Mouse (Mus musculus) c-Kit-positive CD71-positive TER-119-negative erythroid progenitor cells, embryonic 14.5 days (primary cell): ENCODE results near the gene Olig2.

Experiments
- DNase-seq: peaks from one replicate; pipeline ENCODE4 v3.0.0-alpha.2; 2013; ENCODE audit warnings: low read depth

The Olig2 gene

DNA sequence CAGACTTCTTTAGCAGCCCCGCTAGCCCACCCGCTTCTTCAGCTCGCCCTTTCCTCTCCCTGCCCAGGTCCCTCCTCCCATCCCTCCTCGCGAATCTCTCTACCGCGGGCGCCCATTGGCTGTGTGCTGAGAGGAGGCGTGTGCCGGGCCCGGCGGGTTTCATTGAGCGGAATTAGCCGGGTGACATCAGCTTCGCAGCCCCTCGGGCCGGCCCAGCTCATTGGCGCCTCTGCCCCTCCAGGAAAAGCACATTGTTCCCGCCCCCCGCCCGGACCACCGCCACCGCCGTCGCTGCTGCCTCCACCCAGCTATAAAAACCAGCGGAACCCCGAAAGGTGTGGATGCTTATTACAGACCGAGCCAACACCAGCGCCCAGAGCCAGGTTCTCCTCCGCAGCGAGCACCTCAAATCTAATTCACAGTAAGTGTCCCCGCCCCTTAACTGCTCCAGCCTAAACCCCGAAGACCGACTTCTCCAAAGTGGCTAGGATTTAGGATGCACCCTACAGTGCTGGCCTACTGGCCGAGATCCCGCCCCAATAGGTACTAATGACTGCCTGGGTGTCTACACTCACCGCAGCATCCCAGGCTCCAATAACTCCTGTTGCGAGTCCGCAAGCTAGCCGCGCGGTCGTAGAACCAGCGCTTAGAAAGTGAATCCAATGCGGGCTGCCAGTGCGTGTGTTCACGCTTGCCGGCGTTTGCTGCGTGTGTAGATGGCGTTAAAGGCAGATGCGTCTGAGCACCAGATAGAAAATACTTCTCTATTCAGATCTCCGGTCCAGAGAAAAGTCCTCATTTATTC is at the start of gene Olig2:
Gene Olig2, plus strand, starts transcription at position 225 of the 805 bp plus-strand sequence.
- no peak for DNase-seq

DNA sequence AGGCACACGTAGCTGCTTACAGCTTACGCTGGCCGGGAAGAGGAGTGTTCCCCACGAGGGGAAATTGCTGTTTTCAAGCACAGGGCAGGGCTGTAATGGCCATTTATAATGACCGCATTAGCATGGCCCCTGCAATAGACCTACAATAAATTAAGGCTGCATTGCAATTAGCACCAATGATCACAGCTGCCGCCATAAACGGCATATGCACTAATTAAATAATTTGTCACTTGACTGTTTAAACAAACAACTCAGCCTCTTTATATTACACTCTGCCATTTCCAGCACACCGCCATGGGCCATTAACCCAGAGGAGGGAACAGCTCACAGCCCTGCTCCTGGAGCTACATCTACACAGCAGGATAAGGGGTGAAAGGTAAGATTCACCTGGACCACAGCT is 49.4 kb upstream of the Olig2 start:
- DNase-seq: no peak

DNA sequence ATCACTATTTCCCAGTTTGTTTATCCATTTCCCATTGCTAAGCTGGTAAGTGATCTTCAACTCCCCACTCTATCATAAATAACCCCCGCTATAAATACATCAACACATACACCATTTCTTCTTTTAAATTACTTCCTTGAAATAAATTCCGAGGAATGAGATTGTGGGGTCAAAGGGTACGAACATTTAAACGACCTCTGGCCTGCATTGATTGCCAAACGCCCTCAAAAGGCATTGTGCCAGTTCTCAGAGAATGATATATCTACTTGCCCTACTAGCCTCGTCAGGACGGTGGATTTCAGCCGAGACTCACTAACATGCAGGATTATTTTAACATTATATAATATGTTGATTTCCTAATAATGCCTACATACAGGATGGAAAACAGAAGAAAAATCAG is 38.2 kb upstream of the Olig2 start:
- no peak for DNase-seq

DNA sequence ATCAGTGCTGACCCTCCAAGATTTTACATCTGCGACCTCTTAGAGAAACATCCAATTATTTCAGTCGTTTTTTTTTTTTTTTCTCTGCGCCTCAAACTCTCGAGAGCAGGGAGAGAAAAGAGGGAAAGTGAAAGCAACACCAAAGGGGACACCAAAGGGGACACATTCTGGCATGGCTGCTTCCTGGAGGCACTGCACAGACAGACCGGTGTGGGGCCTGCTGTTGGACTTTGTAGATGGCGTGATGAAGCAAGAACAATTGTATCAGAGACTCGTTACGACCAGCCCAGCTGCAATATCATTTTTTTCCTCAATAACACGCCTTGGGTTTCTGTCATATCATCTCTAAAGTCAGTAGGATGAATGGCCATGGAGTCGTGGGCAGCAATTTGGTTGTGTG is 37.6 kb upstream of the Olig2 start:
- no peak for DNase-seq

DNA sequence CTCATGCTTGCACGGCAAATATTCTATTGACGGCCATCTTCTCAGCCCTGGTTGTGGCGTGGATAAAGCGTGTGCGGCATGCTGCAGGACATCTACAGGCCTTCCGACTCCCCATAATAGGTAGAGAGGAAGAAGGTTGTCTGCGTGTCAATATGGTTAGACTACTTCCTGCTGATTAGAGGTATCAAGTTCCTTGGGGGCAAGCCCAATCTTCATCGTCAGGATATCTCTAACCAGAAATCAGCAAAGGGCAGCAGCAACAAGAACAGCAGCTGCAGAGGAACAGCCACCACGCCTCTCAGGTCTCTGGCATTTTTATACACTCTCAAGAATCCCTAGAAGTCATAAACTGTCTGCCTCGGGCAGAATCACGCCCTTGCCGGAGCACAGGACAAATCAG is 37.0 kb upstream of the Olig2 start:
- DNase-seq: no peak

DNA sequence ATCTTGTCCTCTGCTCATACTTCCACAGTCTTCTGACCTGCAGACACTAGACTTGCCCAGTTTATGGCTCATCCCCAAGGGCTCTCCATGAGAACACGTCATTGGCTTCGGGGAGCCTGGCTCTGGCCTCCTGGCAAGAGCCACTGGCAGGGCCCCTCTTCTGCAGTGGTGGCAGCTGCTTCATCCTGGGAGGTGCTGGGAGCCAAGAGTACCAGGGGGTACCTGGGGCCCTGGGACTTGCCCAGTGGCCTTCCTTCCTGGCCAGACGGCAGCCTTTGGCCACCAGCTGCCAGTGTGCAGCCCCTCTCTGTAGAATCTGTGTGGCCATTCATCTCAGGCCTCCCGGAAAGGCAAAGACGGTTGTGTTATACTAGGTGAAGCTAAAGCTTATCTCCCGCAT is 34.0 kb upstream of the Olig2 start:
- no peak for DNase-seq

DNA sequence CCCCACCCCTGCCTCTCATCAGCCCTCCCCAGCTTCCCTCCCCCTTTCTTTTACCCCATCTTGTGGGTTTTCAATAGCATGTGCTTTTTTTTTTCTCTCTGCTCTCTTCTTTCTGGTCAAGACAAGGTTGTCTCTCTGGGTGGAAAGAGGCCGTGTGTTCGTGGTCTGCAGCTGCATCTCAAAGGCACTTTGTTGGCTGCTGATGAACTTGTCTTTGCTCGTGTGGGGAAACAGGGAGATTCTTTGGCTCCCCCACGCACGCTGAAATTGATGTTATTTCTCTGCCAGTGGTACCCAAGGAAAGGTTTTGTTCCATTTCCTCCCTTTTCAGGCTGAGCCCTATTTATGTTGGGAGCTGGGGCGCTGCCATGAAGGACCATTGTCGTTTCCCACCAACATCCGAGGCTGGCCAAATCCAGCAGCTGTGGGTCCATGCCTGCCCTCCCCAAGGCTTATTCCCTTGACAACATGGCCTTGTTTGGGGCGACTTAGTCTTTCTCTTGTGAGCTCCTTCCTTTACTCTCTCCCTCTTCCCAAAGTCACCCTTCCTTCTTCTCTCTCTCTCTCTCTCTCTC is 33.5 kb upstream of the Olig2 start:
- DNase-seq: no peak

DNA sequence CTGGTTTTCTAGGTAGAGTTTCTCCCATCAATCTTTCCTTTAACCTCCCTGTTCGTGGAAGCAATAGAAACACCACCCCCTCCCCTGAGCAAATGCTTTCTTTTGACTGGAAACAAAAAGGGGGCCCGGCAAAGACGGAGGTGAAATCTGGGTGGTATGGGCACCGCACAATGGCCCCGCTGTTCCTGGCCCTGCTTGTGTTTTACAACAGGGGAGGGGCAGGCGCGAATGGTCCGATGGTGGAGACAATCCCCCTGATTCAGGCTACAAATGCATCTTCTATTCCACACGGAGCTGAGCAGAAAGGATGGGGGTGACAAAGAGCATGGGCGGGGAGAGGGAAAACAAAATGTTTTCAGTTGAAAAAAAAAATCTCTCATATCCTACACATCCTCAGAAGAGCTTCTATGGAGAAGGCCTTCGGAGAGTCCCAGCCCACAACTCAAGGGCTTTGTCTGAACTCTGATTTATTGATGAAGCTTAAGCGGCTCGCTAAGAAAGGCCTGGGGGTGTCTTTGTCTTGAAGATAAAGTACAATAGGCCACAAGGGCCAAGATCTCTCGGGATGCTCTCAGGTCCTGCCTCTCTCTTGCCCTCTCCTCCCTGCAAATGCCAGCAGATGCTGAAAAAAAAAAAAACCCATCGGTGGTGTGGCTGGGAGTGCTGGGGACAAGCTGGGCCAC is 32.4 kb upstream of the Olig2 start:
- DNase-seq: no peak

DNA sequence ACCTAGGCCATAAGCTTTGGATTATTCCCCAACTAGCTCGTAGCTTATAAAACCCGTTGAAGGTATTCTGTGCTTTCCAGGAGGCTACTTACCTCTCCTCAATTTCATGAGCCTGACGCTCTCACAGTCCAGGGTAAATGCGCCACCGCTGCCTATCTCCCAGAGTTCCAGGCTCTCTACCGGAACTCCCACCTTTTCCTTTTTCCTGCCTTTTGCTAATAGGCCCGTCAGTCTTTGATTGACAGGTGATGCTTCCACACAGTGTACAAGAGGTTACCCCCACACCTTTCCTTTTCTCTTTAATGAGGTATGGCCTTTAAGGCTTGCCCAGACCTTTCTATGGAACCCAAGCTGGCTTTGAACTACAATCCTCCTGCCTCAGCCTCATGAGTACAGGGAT is 25.4 kb upstream of the Olig2 start:
- DNase-seq: no peak

DNA sequence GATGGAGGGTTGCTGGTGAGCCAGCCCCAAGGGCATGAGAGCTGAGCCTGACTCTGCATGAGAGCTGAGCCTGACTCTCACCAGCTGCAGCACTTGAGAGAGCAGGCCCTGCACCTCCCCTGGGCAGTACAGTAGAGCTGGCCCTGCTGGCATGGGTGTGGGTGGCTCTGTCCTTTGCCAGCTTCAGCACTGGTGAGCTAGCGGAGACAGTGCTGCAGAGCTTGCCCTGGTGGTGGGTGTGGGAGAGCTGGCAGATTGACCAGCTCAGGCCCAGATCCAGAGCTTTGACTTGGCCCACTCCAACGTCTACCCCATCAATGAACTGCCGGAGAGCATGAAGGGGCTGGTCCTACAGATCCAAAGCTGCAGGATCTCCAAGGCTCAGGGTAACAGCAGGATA is 22.3 kb upstream of the Olig2 start:
- DNase-seq: no peak

DNA sequence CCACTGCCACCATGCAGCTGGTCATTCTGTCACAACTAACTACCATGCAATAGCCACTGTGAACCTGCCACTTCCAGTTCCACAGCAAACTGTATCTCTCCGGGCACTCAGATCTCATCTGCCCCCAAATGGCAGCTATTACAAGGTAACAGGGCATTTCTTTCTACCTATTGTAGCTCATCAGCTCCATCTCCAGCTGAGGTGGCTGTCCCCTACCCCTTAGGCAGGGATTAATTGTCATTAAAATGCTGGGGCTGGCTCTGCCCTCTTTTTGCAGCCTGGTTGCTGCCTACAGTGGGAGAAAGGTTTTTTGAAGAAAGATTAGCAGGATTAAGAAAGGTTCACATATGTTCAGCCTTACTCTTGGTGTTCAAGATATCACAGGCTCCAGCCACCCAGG is 18.9 kb upstream of the Olig2 start:
- no peak for DNase-seq

DNA sequence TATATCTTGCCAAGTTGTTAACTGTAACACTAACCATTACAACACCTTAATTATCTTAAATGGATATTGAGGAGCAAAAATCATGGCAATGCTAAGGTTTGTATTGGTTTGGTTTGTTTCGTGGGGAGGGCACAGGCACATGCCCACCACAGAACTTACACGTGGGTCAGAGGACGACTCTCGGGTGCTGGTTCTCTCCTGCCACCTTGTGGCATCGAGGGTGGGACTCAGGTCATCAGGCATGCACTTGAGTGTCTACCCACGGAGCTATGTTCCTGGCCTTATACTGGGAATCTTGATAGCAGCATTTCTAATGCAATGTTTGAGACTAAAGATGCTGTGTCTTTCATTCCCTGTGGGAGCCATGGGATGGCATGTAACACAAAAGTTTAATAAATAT is 8.2 kb upstream of the Olig2 start:
- no peak for DNase-seq

DNA sequence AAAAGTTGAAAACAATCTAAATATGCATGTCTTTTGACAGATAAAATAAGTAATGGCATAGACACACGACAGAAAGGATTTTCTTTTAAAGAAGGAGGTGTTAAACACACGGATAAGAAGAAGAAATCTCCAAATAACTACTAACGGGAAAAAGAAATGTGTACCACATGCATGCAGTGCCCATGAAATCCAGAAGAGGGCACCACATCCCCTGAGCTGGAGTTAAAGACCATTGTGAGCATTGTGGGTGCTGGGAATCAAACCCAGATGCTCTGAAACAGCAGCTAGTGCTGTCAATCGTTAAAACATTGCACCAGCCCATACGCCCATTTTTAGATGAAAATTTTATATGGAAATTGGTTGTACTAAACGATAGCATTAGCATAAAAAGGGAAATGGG is 7.3 kb upstream of the Olig2 start:
- DNase-seq: no peak

DNA sequence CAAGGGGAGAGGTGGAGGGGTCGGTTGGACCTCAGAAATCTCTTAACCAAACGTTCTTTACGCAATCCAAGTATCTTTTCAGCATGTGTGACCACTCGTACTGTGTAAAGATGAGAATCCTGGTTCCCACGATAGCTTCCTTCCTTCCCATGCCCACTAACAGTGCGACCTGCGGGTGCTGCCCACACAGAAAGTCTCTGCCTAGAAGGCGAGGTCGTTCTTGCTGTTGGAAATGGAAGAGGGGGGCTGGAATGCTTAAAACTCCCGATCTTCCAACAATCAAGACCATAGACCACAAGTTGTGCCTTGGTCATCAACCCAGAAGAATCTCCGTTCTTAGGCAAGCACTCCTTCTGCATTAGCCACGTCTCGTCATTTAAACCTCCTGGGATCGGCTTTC is 6.0 kb upstream of the Olig2 start:
- no peak for DNase-seq

DNA sequence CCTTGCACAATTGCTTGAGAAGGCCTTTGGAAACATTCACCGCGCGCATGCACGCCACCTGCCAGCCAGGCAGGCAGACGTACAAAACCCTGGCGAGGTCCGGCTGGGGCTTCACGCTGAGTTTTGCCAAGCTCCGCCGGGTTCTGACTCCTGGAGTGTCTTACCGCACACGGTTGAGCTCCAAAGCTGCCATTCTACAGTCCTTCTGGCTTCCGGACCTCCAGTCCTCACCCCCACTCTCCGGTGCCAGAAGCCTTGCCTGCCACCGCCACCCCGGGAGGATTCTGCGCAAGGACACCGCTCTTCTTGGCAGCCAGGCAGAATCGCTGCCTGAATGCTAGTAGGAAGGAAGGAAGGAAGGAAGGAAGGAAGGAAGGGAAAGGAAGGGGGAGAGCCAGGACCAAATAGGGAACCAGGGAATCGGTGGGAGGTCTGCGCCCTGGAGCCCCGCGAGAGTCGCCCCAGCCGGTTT is 3.0 kb upstream of the Olig2 start:
- no peak for DNase-seq

DNA sequence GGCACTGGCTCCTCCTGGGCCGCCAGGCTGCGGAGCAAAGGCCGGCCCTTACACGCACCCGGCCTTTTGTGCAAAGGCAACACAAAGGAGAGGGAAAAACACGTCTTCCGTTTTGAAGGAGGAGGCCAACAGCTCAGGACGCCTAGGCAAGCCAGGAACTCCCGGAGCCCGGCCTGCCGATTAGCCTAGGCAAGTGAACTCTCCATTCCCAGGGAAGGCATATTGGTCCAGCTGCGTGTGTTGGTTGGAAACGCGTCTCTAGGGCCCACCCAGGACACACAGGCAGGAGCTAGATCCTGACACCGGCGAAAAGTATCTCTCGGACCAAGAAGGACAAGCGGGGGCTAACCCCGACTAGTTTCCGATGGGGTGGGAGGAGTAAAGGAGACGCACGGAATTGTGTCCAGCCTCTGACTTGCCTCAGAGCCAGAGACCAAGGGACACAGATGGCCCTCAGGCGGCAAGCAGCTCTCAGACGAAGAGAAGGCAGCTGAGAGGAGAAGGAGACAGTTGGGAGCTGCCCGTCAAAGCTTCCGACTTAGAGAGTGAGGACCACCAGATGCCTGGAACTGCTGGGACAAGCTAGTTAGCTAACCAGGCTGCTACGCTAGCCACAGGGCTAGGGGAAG is 2.5 kb upstream of the Olig2 start:
- no peak for DNase-seq

DNA sequence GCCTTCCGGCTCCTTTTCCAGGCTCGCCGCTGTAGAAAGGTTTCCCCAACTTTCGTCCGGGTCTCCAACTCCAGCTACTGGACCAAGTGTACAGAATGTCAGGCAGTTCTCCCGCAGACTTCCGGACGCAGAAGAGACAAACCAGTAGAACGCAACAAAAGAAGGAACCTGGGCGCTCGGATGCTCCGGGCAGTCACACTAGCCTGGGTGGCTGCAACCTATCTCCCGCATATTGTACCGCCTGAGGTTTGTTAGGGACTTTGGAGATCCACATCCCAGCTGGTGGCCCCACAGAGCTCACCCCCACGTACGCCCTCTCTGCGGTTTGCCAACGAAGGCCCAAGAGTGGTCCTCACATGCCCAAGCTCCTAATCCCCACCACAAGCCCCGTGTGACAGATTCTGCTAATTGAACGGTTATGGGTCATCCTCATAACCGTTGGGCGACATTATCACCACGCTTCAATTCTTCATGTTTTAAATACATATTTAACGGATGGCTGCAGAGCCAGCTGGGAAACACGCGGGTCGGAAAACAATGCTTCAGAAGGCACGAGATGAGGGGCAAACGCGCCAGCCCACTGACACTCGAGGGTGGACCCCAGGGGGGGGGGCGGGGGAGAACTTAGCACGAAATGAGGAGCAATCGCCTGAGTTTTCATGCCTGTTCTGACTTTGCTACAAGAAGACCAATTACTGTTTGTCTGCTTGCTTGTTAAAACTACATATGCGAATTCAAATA is 1.8 kb upstream of the Olig2 start:
- DNase-seq: no peak

DNA sequence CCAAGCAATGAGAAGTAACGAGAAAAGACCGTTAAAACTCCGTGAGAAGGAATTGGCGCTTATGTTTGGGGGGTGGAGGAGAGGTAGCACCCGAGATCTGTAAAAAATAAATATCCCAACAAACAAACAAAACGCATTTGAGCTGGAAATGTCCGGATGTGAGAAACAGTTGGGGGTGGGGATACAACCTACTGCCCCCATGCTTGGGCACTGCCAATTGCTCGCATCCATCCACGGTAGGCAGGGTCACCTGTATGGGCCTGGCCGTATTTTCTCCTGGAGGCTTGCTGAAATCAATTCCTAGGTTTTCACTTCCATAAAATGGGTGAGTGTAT is 1.2 kb upstream of the Olig2 start:
- no peak for DNase-seq

DNA sequence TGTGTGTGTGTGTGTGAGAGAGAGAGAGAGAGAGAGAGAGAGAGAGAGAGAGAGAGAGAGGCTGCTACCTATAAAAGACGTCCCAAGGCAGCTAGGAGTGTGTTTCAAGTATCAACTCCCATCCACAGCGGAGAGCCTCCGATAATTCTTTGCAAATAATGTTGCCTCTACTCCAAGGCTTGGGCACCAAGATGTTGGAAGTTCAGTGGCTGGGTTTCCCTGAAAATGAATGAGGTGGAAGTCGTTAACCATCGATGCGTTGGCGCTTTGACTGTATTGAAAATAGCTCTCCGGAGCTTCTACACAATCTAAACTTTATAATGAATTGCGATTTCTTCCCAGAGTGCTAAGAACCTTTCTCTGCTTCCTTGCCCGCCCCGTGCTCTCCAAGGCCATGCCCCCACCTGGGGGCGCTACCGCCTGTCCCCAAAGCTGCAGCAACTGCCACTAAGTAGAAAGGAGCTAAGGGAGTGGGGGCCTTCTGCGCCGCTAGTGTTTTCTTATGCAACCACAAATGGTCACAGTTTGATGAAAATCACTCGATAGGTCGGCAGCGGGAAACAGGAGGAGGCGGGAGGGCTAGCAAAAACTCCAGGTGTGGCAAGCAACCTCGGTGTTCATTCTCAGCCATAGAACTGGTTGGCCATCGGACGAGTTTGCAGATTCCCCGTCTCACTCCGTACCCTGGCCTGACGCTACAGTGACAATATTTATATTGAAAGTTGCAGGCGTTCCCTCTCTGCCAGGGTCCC is 600 bp upstream of the Olig2 start:
- no peak for DNase-seq

DNA sequence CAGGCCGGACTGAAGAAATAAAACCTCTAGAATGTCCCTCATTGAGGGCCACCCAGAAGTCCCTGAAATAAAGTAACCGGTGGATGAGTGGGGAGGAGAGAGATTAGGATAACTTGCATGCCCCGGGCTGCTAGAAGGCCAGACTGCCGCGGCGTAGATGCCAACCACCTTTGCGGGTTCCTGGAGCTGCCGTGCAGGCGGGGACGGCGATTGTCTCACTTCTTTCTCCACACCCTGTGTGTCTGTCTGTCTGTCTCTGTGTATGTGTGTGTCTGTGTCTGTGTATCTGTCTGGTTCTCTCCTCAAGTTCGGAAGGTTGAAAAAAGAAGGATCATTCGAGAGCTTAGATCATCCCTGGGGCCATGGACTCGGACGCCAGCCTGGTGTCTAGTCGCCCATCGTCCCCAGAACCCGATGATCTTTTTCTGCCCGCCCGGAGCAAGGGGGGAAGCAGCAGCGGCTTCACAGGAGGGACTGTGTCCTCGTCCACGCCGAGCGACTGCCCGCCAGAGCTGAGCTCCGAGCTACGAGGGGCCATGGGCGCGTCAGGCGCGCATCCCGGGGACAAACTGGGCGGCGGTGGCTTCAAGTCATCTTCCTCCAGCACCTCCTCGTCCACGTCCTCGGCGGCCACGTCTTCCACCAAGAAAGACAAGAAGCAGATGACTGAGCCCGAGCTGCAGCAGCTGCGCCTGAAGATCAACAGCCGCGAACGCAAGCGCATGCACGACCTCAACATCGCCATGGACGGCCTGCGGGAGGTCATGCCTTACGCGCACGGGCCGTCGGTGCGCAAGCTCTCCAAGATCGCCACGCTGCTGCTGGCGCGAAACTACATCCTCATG is 1.0 kb downstream of the Olig2 start:
- DNase-seq: no peak
